ENCODE assay signal across 37 mouse cellular contexts in the genomic region with DNA sequence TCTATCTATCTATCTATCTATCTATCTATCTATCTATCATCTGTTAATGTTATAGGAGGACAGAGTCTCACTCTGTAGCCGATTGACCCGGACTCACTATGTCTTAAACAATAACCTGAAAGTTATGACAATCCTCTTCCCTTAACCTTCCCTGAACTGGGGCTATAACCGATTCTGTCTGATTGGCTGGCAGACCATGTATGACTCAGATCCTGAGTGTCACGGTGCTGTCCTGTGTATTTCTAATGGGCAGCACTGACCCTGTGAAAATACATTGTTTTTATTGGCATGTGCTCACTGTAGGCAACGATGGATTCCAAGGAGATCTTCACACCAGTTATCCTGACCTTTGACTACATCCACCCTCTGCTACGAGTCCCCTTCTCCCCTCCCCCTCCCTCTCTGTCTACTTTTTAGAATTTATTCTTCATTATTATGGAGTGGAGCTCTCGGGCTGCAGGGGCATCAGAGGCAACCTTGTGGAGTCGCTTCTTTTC. TPM values are rescaled to one million over a fixed set of nuclear protein-coding genes. Genes with fewer than 3 reads are reported as not detected.
DNase-seq lines count a peak whose midpoint lies in the region; ATAC-seq and TF ChIP-seq lines count a peak whose summit lies in the region.
"Had no signal": no experiment of that assay in that cellular context is flagged by ENCODE, and none has a peak within 500 bp of the region (broad histone marks: within the 10 kb centered on the region; RNA-seq: fewer than 3 reads in every experiment).

No protein-coding gene starts in this region.

- no peak overlapping the region for H3K9ac ChIP-seq in forebrain, embryonic 11.5 days (ENCODE audit: low read length)
- H3K9ac ChIP-seq in forebrain, postnatal 0 days, result no peak overlapping the region
- H3K9ac ChIP-seq: embryonic facial prominence, embryonic 13.5 days; forebrain, embryonic 13.5 days; heart, embryonic 13.5 days; hindbrain, embryonic 14.5 days had no signal

- no peaks in the 10 kb centered on the region for H3K27me3 ChIP-seq in forebrain, embryonic 11.5 days (ENCODE audit: control insufficient read depth, insufficient read depth, low read length)
- H3K27me3 ChIP-seq in forebrain, postnatal 0 days (ENCODE audit: insufficient read depth, low read length), result no peaks in the 10 kb centered on the region
- H3K27me3 ChIP-seq: embryonic facial prominence, embryonic 13.5 days; forebrain, embryonic 13.5 days; Patski had no signal

- H3K36me3 ChIP-seq in forebrain, embryonic 11.5 days (ENCODE audit: control insufficient read depth, insufficient read depth, low read length), result no peaks in the 10 kb centered on the region
- H3K36me3 ChIP-seq in forebrain, postnatal 0 days (ENCODE audit: insufficient read depth), result no peaks in the 10 kb centered on the region
- H3K36me3 ChIP-seq: embryonic facial prominence, embryonic 10.5 days; embryonic facial prominence, embryonic 13.5 days; heart, embryonic 10.5 days; heart, embryonic 13.5 days had no signal

- TF ChIP-seq CTCF in forebrain, postnatal 0 days (IDR thresholded peaks at IDR 0.05; ENCODE audit: low read depth), result no peak

- H3K9me3 ChIP-seq in forebrain, embryonic 11.5 days (ENCODE audit: control insufficient read depth, low read length), result no peaks in the 10 kb centered on the region
- no peaks in the 10 kb centered on the region for H3K9me3 ChIP-seq in forebrain, postnatal 0 days (ENCODE audit: low read length)
- H3K9me3 ChIP-seq: embryonic facial prominence, embryonic 10.5 days; embryonic facial prominence, embryonic 13.5 days; forebrain, embryonic 13.5 days; heart, embryonic 10.5 days; heart, embryonic 13.5 days had no signal

- H3K4me3 ChIP-seq in forebrain, embryonic 11.5 days (ENCODE audit: low read depth, low read length), result no peak overlapping the region
- H3K4me3 ChIP-seq in forebrain, postnatal 0 days (ENCODE audit: low read depth, low read length), result no peak overlapping the region
- H3K4me3 ChIP-seq: embryonic facial prominence, embryonic 10.5 days; embryonic facial prominence, embryonic 13.5 days; erythroblast, embryonic 14.5 days; forebrain, embryonic 13.5 days; heart, embryonic 10.5 days; heart, embryonic 13.5 days had no signal

- no peaks in the 10 kb centered on the region for H3K4me1 ChIP-seq in forebrain, embryonic 11.5 days (replicated peaks; ENCODE audit: control insufficient read depth, insufficient read depth, low read length)
- no peaks in the 10 kb centered on the region for H3K4me1 ChIP-seq in forebrain, postnatal 0 days (ENCODE audit: insufficient read depth)
- H3K4me1 ChIP-seq: embryonic facial prominence, embryonic 13.5 days; forebrain, embryonic 13.5 days; heart, embryonic 10.5 days; heart, embryonic 13.5 days had no signal

- no peak overlapping the region for H3K4me2 ChIP-seq in forebrain, embryonic 11.5 days (ENCODE audit: low read depth, low read length, severe bottlenecking)
- no peak overlapping the region for H3K4me2 ChIP-seq in forebrain, postnatal 0 days (ENCODE audit: low read depth)
- H3K4me2 ChIP-seq: embryonic facial prominence, embryonic 13.5 days; forebrain, embryonic 13.5 days; heart, embryonic 13.5 days; hindbrain, embryonic 14.5 days had no signal

- ATAC-seq in forebrain, embryonic 11.5 days (replicated peaks; ENCODE audit: low FRiP score), result no peak
- ATAC-seq in forebrain, postnatal 0 days, result no peak
- ATAC-seq: CD4-positive, CD25-positive, alpha-beta regulatory T cell, adult 4 months; forebrain, embryonic 13.5 days; forebrain, embryonic 16.5 days; hindbrain, postnatal 0 days; inflammation-experienced regulatory T-cells, adult 6 months; intestine, embryonic 16.5 days; Patski had no signal

- 64% methylated on average over 8 of the region's 8 CpGs for WGBS in forebrain, embryonic 11.5 days
- WGBS in forebrain, postnatal 0 days, result 61% methylated on average over 8 of the region's 8 CpGs

- DNase-seq in adrenal gland, adult 2 months, result peak; percentile 55
- no peak for DNase-seq in adrenal gland, postnatal 25 days
- peak; percentile 31 for DNase-seq in forebrain, embryonic 11.5 days (ENCODE audit: low spot score)
- DNase-seq in forebrain, postnatal 0 days, result no peak
- DNase-seq in 3T3-L1 (ENCODE audit: low read depth, low spot score) (peak; percentile 34), MN1 (ENCODE audit: low spot score) (peak; percentile 42)
- DNase-seq in kidney, adult 11 months, result no peak
- DNase-seq in kidney, postnatal 4 days, result no peak
- DNase-seq: adrenal gland, adult 8-10 months; cerebellum, adult 2 months; cerebellum, adult 9-11 months; cerebellum, postnatal 36 days; embryo, embryonic 11 days; gastrocnemius, postnatal 10 days; heart, postnatal 14 days; heart, postnatal 4 days; kidney, adult 2 months had no signal

- no peak overlapping the region for H3K27ac ChIP-seq in forebrain, embryonic 11.5 days (ENCODE audit: low read depth, low read length)
- no peak overlapping the region for H3K27ac ChIP-seq in forebrain, postnatal 0 days (ENCODE audit: low read depth, low read length)
- H3K27ac ChIP-seq: embryonic facial prominence, embryonic 10.5 days; embryonic facial prominence, embryonic 13.5 days; forebrain, embryonic 13.5 days; heart, embryonic 10.5 days; heart, embryonic 13.5 days; hindbrain, embryonic 14.5 days; hindbrain, postnatal 0 days had no signal

RNA-seq across cellular contexts. Expression of a gene that starts 15.7 kb away (rescaled TPM):
- not detected for total RNA-seq in adrenal gland, adult 2 months (2021)
- not detected in 2 replicates for polyA plus RNA-seq in adrenal gland, adult 2 months (2012; rRNA removed)
- not detected in 2 replicates for total RNA-seq in adrenal gland, postnatal 25 days (2021)
- polyA plus RNA-seq in forebrain, embryonic 11.5 days (2014; fragmentation: Nextera tagmentation; extraction: Ambion mirVana), result not detected in 2 replicates
- not detected in 2 replicates for total RNA-seq in forebrain, postnatal 0 days (2014; rRNA removed)
- 0.62 TPM in 1 of 2 replicates, not detected in the other for polyA plus RNA-seq in forebrain, postnatal 0 days (2015; fragmentation: Nextera tagmentation; extraction: Ambion mirVana)
- total RNA-seq: adrenal gland, adult 8-10 months; gastrocnemius, postnatal 10 days; gastrocnemius, postnatal 36 days; heart, adult 18-20 months; heart, postnatal 14 days; heart, postnatal 4 days; hindbrain, postnatal 0 days had no signal
- polyA plus RNA-seq: brain, embryonic 14.5 days; C2C12; CD4-positive, CD25-positive, alpha-beta regulatory T cell, adult 4 months; cerebellum, adult 2 months; embryonic facial prominence, embryonic 10.5 days; embryonic facial prominence, embryonic 13.5 days; erythroblast, embryonic 14.5 days; forebrain, embryonic 13.5 days; forebrain, embryonic 16.5 days; heart, embryonic 10.5 days; heart, embryonic 13.5 days; heart, embryonic 16.5 days; hindbrain, embryonic 11.5 days; inflammation-experienced regulatory T-cells, adult 6 months; intestine, embryonic 16.5 days; kidney, adult 2 months; kidney, embryonic 14.5 days; Patski had no signal

RNA-seq across cellular contexts. Expression of a gene that starts 18.3 kb away (rescaled TPM):
- total RNA-seq in adrenal gland, adult 2 months (2021), result 10 to 100 TPM; 16.4 to 21.0 TPM
- 27.8 and 40.9 TPM in 2 replicates for polyA plus RNA-seq in adrenal gland, adult 2 months (2012; rRNA removed)
- 17.2 and 17.3 TPM in 2 replicates for total RNA-seq in adrenal gland, postnatal 25 days (2021)
- 10.2 and 10.6 TPM in 2 replicates for polyA plus RNA-seq in forebrain, embryonic 11.5 days (2014; fragmentation: Nextera tagmentation; extraction: Ambion mirVana)
- 33.2 and 34.4 TPM in 2 replicates for total RNA-seq in forebrain, postnatal 0 days (2014; rRNA removed)
- polyA plus RNA-seq in forebrain, postnatal 0 days (2015; fragmentation: Nextera tagmentation; extraction: Ambion mirVana), result 39.0 and 42.6 TPM in 2 replicates
- polyA plus RNA-seq: CD4-positive, CD25-positive, alpha-beta regulatory T cell, adult 4 months; erythroblast, embryonic 14.5 days; inflammation-experienced regulatory T-cells, adult 6 months had no signal

RNA-seq across cellular contexts. Expression of a gene that starts 23.5 kb away (rescaled TPM):
- 10 to 100 TPM; 77.4 to 86.0 TPM for total RNA-seq in adrenal gland, adult 2 months (2021)
- polyA plus RNA-seq in adrenal gland, adult 2 months (2012; rRNA removed), result 89.8 and 92.4 TPM in 2 replicates
- total RNA-seq in adrenal gland, postnatal 25 days (2021), result 91.5 and 101 TPM in 2 replicates
- polyA plus RNA-seq in forebrain, embryonic 11.5 days (2014; fragmentation: Nextera tagmentation; extraction: Ambion mirVana), result 348 and 392 TPM in 2 replicates
- total RNA-seq in forebrain, postnatal 0 days (2014; rRNA removed), result 114 and 119 TPM in 2 replicates
- polyA plus RNA-seq in forebrain, postnatal 0 days (2015; fragmentation: Nextera tagmentation; extraction: Ambion mirVana), result 161 and 172 TPM in 2 replicates

RNA-seq across cellular contexts. Expression of a gene that starts 31.4 kb away (rescaled TPM):
- total RNA-seq in adrenal gland, adult 2 months (2021), result under 1 TPM; 0.40 to 0.52 TPM
- 0.52 and 0.83 TPM in 2 replicates for polyA plus RNA-seq in adrenal gland, adult 2 months (2012; rRNA removed)
- 0.52 and 1.9 TPM in 2 replicates for total RNA-seq in adrenal gland, postnatal 25 days (2021)
- 9.3 and 11.2 TPM in 2 replicates for polyA plus RNA-seq in forebrain, embryonic 11.5 days (2014; fragmentation: Nextera tagmentation; extraction: Ambion mirVana)
- total RNA-seq in forebrain, postnatal 0 days (2014; rRNA removed), result 35.7 and 148 TPM in 2 replicates
- 31.5 and 32.5 TPM in 2 replicates for polyA plus RNA-seq in forebrain, postnatal 0 days (2015; fragmentation: Nextera tagmentation; extraction: Ambion mirVana)
- total RNA-seq: gastrocnemius, postnatal 36 days; heart, adult 18-20 months; heart, postnatal 14 days; heart, postnatal 4 days had no signal
- polyA plus RNA-seq: C2C12; CD4-positive, CD25-positive, alpha-beta regulatory T cell, adult 4 months; erythroblast, embryonic 14.5 days; heart, embryonic 16.5 days; inflammation-experienced regulatory T-cells, adult 6 months; Patski had no signal

RNA-seq across cellular contexts. Expression of a gene that starts 34.5 kb away (rescaled TPM):
- total RNA-seq in adrenal gland, adult 2 months (2021), result under 1 TPM; 0.31 to 0.75 TPM
- polyA plus RNA-seq in adrenal gland, adult 2 months (2012; rRNA removed), result 3.4 and 3.7 TPM in 2 replicates
- total RNA-seq in adrenal gland, postnatal 25 days (2021), result 0.67 and 1.6 TPM in 2 replicates
- 0.28 and 0.61 TPM in 2 replicates for polyA plus RNA-seq in forebrain, embryonic 11.5 days (2014; fragmentation: Nextera tagmentation; extraction: Ambion mirVana)
- 0.31 and 0.38 TPM in 2 replicates for total RNA-seq in forebrain, postnatal 0 days (2014; rRNA removed)
- 0.10 and 0.11 TPM in 2 replicates for polyA plus RNA-seq in forebrain, postnatal 0 days (2015; fragmentation: Nextera tagmentation; extraction: Ambion mirVana)

Comparison
In these comparisons a context has a peak if more than half of its experiments do, and no peak if none do; other contexts are left out.
1. DNase-seq: peak in adrenal gland, adult 2 months (single experiment), forebrain, embryonic 11.5 days (single experiment), 3T3-L1 (single experiment) and MN1 (single experiment); none in adrenal gland, postnatal 25 days (single experiment), forebrain, postnatal 0 days (single experiment), kidney, adult 11 months (single experiment) and kidney, postnatal 4 days (0 of 2).